Mouse (Mus musculus): ENCODE data around the gene Gm8165.
"Not testable (repeated sequence)": the region's sequence is repeated elsewhere in the genome, so short reads cannot be mapped to it uniquely, and the experiment has no call there.

Gene Gm8165

GRCm38 (mm10) chr14:43677099-43677498, at the start of gene Gm8165:
Gene Gm8165 (minus strand): TSS chr14:43677199.
- not testable (repeated sequence) for DNase-seq (ENCODE audit: low read depth)

GRCm38 (mm10) chr14:43697621-43698020, 20.6 kb upstream of the Gm8165 start, which contains the start of gene Gm7324:
Gene Gm7324 (plus strand): TSS chr14:43697828.
- not testable (repeated sequence) for DNase-seq (ENCODE audit: low read depth)
